Mouse (Mus musculus) left cerebral cortex, postnatal 4 days (tissue): ENCODE measurements at regions not wholly inside any gene's neighbourhood (a gene's known extent, or its start where the extent isn't known, plus 50 kb on each side); places are given as distances from the start of the nearest gene placed in this dataset.
"Not testable (repeated sequence)": the region's sequence is repeated elsewhere in the genome, so short reads cannot be mapped to it uniquely, and the experiment has no call there.

ENCODE experiments used
- DNase-seq: peaks from one replicate; pipeline ENCODE4 v3.0.0-alpha.2; 2022
- intact Hi-C: fragments of 180-260 bp; cut with DNase I; formaldehyde crosslinking; loops from one replicate; pipeline ENCODE4 v1.15.1; 2025

GRCm38 (mm10) chr13:96327707-96328106, 60.4 kb upstream of the Poc5 start:
- intact Hi-C loops = loop anchor here (10.0 kb wide), 1 partner anchor 193 kb away; the partner anchor contains the start of gene Sv2c
- no peak for DNase-seq

DNA sequence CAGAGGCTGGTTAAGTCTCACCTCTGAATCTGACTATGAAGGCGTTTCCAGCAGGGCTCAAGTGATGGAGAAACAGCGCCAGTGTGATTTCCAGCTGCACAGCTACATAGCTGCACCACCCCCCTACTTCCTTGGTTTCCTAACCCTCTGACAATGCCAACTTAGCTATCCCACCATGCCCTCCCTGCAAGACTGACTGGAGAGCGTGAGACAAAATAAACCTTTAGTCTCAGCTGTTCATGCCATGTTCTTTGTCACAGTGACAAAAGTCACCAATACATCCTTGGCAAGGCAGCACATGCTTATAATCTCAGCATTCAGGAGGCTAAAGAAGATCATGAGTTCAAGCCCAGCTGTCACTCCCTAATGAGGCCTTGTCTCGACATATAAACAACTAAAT, 63.5 kb upstream of the Poc5 start:
- intact Hi-C loops = loop anchor here (10.0 kb wide), 1 partner anchor 190 kb away; the partner anchor contains the start of gene Sv2c
- no peak for DNase-seq

DNA sequence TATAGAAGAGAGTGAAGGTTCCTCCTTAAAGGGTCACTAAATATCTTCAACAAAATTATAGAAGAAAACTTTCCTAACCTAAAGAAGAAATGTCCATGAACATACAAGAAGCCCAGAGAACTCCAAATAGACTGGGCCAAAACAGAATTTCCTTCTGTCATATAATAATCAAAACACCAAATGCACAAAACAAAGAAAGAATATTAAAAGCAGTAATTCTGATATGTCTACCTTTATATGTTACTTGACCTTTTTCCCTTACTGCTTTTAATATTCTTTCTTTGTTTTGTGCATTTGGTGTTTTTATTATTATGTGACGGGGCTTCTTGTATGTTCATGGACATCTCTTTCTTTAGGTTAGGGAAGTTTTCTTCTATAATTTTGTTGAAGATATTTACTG, 70.9 kb upstream of the Poc5 start:
- not testable (repeated sequence) for DNase-seq

GRCm38 (mm10) chr13:96313241-96313640, 74.9 kb upstream of the Poc5 start:
- DNase-seq = peak; percentile 36
- intact Hi-C loops = no loop called here

More for the DNA sequence above, 70.9 kb upstream of the Poc5 start:
- intact Hi-C loops = not testable (repeated sequence)

DNA sequence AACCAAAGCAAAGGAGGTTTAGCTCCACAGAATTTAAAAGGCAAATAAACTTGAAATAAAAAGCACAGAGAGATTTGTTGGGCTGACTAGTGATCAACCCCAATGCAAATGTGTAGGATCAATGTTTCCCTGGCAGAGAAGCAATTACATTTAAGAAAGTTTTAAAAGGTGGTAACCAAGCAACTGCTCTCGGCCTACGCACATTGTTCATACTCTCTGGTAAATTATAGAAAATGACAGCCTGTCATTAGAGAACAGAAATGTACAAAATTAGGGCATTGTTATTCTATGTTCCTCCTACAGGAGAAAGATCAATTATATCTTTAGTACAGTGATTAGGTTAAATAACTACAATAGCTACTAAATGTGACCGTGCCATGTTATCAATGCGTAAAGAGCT, 85.6 kb upstream of the Poc5 start:
- intact Hi-C loops = no loop called here
- no peak for DNase-seq

GRCm38 (mm10) chr13:96287797-96288196, 100.3 kb upstream of the Poc5 start:
- DNase-seq = no peak

GRCm38 (mm10) chr13:96269946-96270345, 118.1 kb upstream of the Poc5 start:
- DNase-seq = no peak
- intact Hi-C loops = no loop called here

More at GRCm38 (mm10) chr13:96287797-96288196, 100.3 kb upstream of the Poc5 start:
- intact Hi-C loops = no loop called here

DNA sequence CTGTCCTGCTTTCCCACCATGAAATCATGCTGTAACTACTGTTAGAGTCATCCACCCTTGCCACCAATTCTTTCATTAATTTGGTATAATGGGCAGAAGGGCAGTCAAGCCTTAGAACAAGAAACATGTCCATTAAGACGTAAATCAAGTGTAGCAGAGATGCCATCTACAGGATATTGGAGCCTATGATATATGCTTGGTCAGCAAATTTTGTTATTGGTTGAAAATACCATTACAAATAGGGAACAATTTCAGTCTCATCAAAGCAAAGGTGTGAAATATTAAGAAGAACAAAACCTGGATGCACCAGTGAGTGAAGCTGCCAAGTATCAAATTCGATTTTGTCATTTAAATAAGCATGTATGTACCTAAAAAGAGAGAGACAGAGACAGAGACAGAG, 123.6 kb upstream of the Sv2c start:
- no peak for DNase-seq
- intact Hi-C loops = no loop called here

DNA sequence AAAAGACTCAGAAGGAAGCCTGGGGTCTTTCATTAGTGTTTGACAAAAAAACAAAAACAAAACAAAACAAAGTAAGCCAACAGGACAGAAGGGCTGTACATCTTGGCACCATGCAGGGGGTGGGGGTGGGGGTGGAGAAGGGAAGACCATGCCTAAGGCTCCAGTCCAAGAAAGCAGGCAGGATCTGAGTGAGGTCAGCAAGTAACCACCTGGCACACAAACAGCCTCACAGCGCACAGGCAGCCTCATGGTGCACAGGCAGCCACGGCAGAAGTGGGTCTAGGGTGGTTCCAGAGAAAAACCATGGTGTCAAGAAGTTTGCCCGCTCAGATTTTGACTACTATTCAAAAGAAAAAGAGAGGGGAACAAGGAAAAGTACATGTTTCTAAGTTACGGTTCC, 122.0 kb upstream of the Sv2c start:
- peak; percentile 20 for DNase-seq

GRCm38 (mm10) chr13:96220763-96221162, 88.4 kb upstream of the Sv2c start:
- DNase-seq = no peak
- intact Hi-C loops = no loop called here

More for the DNA sequence above, 122.0 kb upstream of the Sv2c start:
- intact Hi-C loops = no loop called here

GRCm38 (mm10) chr13:96215496-96215895, 83.1 kb upstream of the Sv2c start:
- intact Hi-C loops = no loop called here
- peak; percentile 21 for DNase-seq

DNA sequence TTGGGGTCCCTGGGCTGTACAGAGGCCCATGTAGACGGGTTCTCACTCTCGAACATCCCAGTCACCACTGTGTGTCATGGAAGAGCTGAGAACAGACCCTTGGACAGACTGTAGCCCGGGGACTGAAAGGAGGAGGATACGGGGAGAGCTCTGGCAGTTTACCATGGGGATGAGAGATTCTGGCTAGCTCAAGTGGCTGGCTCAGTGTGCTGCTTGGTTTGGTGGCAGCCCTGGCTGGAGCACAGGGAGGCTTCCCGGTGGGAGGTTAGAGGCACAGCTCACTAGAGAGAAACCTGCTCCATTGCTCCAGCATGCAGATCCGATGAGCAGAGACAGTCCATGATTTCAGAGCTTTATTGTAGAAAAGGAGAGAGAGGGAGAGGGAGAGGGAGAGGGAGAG, 82.7 kb upstream of the Sv2c start:
- intact Hi-C loops = no loop called here
- peak; percentile 38 for DNase-seq

DNA sequence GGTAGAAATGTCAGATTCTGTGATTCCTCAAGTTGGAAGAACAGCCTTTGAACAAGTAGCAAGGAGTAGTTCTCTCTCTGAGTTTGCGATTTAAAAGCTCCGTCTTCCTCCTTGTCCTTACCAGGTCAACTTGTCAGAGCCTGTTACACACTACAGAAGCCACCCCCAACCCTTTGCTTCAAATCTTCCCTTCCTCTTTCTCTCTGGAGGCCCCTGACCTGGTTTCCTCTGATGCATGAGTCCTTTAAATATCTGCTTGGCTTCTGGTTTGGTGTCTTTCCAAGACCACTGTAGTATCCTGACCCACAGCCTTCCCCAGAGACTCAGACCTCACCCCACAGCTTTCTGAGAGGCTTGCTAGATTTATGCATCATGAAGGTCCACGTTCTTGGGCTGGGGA, 73.7 kb upstream of the Sv2c start:
- DNase-seq = no peak
- intact Hi-C loops = no loop called here

GRCm38 (mm10) chr13:96188618-96189017, 56.2 kb upstream of the Sv2c start:
- no peak for DNase-seq
- intact Hi-C loops = no loop called here
